Mouse (Mus musculus) bone marrow macrophage, adult 2 months (primary cell): ENCODE measurements around the gene Cdc40.

Source experiments
- CTCF ChIP-seq: IDR thresholded peaks from 2 replicates; pipeline ENCODE4 v1.5.1; 2012; ENCODE audit warnings: low read depth, mild to moderate bottlenecking, low read length, moderate library complexity
- POLR2A ChIP-seq: IDR thresholded peaks from 2 replicates; pipeline ENCODE4 v1.6.1; 2012; ENCODE audit warnings: mild to moderate bottlenecking, low read depth, low read length, borderline replicate concordance

- TF ChIP-seq CTCF (no peak), POLR2A (no peak)
Measured at GRCm38 (mm10) chr10:40856703-40857102, 26.4 kb downstream of the Cdc40 start.
